In genomic region chr6:122308505-122309393, GRCm38 (mm10) we compare ENCODE assay signal across 8 mouse cellular contexts. TPM values are rescaled to one million over a fixed set of nuclear protein-coding genes. Genes with fewer than 3 reads are reported as not detected.
A peak's percentile ranks its signal among the peaks of the same experiment; 100 is the strongest.
DNase-seq lines count a peak whose midpoint lies in the region; ATAC-seq and TF ChIP-seq lines count a peak whose summit lies in the region.

M6pr (plus strand) TSS chr6:122308720.

- H3K9ac ChIP-seq in embryonic facial prominence, embryonic 15.5 days: peak within 1 kb of the TSS; percentile 71
- peak within 1 kb of the TSS; percentile 80 for H3K9ac ChIP-seq in limb, embryonic 14.5 days (ENCODE audit: low read depth, low read length, severe bottlenecking)
- peak within 1 kb of the TSS; percentile 68 for H3K9ac ChIP-seq in midbrain, postnatal 0 days (replicated peaks; ENCODE audit: low read length, poor library complexity, severe bottlenecking)

- WGBS in bone marrow, adult 2 months: under 1% methylated on average over 49 of the region's 49 CpGs
- WGBS in embryonic facial prominence, embryonic 15.5 days: under 1% methylated on average over 49 of the region's 49 CpGs
- under 1% methylated on average over 49 of the region's 49 CpGs for WGBS in limb, embryonic 14.5 days
- WGBS in midbrain, postnatal 0 days: under 1% methylated on average over 49 of the region's 49 CpGs

- no peaks in the 10 kb centered on the region for H3K27me3 ChIP-seq in embryonic facial prominence, embryonic 15.5 days
- no peaks in the 10 kb centered on the region for H3K27me3 ChIP-seq in limb, embryonic 14.5 days (ENCODE audit: control insufficient read depth, insufficient read depth, low read length)
- no peaks in the 10 kb centered on the region for H3K27me3 ChIP-seq in midbrain, postnatal 0 days (ENCODE audit: insufficient read depth, low read length)

- peak within 1 kb of the TSS; percentile 75 for H3K27ac ChIP-seq in bone marrow, adult 2 months (ENCODE audit: control insufficient read depth, insufficient read depth, low read depth, low read length, poor library complexity)
- peak within 1 kb of the TSS; percentile 84 for H3K27ac ChIP-seq in embryonic facial prominence, embryonic 15.5 days (replicated peaks)
- peak within 1 kb of the TSS; percentile 80 for H3K27ac ChIP-seq in limb, embryonic 14.5 days (replicated peaks; ENCODE audit: low read depth, low read length)
- H3K27ac ChIP-seq in midbrain, postnatal 0 days (ENCODE audit: low read depth, low read length): peak within 1 kb of the TSS; percentile 52; the same call in 1 of the 2 replicates

- peak; percentile 99 for DNase-seq in 416B (ENCODE audit: low read depth)
- peak; percentile 97 for DNase-seq in heart, adult 8-10 months (ENCODE audit: low spot score)
- DNase-seq in kidney, adult 9 months: peak; percentile 100
- DNase-seq in limb, embryonic 14.5 days (ENCODE audit: low spot score): peak; percentile 97
- DNase-seq in midbrain, postnatal 0 days (ENCODE audit: low spot score): peak; percentile 99
- DNase-seq in spleen, postnatal 14 days (ENCODE audit: low spot score in 2 of 2): peak; percentile 71 to 82

- peak within 1 kb of the TSS; percentile 76 for H3K4me3 ChIP-seq in bone marrow, adult 2 months (replicated peaks; ENCODE audit: control insufficient read depth, low read depth, low read length)
- H3K4me3 ChIP-seq in embryonic facial prominence, embryonic 15.5 days (replicated peaks): peak within 1 kb of the TSS; percentile 91
- H3K4me3 ChIP-seq in limb, embryonic 14.5 days (replicated peaks; ENCODE audit: low read length): peak within 1 kb of the TSS; percentile 83
- peak within 1 kb of the TSS; percentile 74 for H3K4me3 ChIP-seq in midbrain, postnatal 0 days (ENCODE audit: low read depth, low read length)

- TF ChIP-seq CTCF in bone marrow, adult 2 months (IDR thresholded peaks at IDR 0.05; ENCODE audit: control insufficient read depth, insufficient read depth, low read length): peak; percentile 87
- peak; percentile 94 for TF ChIP-seq CTCF in midbrain, postnatal 0 days (IDR thresholded peaks at IDR 0.05)

- H3K4me1 ChIP-seq in bone marrow, adult 2 months (ENCODE audit: control insufficient read depth, insufficient read depth, low read length): no peaks in the 10 kb centered on the region
- H3K4me1 ChIP-seq in embryonic facial prominence, embryonic 15.5 days: peaks cover 19% of the 10 kb centered on the region
- peaks cover 15% of the 10 kb centered on the region for H3K4me1 ChIP-seq in limb, embryonic 14.5 days (ENCODE audit: control insufficient read depth, insufficient read depth, low read length)
- H3K4me1 ChIP-seq in midbrain, postnatal 0 days (ENCODE audit: insufficient read depth, low read length): peaks cover 11% of the 10 kb centered on the region; the same call in 1 of the 2 replicates

- H3K36me3 ChIP-seq in embryonic facial prominence, embryonic 15.5 days: peaks cover 17% of the 10 kb centered on the region
- peaks cover 13% of the 10 kb centered on the region for H3K36me3 ChIP-seq in limb, embryonic 14.5 days (ENCODE audit: control insufficient read depth, insufficient read depth, low read length)
- H3K36me3 ChIP-seq in midbrain, postnatal 0 days (ENCODE audit: insufficient read depth, low read length): peaks cover 7% of the 10 kb centered on the region

- no peaks in the 10 kb centered on the region for H3K9me3 ChIP-seq in embryonic facial prominence, embryonic 15.5 days (replicated peaks)
- no peaks in the 10 kb centered on the region for H3K9me3 ChIP-seq in limb, embryonic 14.5 days (ENCODE audit: control insufficient read depth, low read length)
- no peaks in the 10 kb centered on the region for H3K9me3 ChIP-seq in midbrain, postnatal 0 days (ENCODE audit: low read length)

- TF ChIP-seq POLR2A in bone marrow, adult 2 months (IDR thresholded peaks at IDR 0.05; ENCODE audit: borderline replicate concordance, control insufficient read depth, low read depth, low read length): peak; percentile 63; the same call in 1 of the 2 replicates
- peak; percentile 59; the same call in 1 of the 2 replicates for TF ChIP-seq POLR2A in limb, embryonic 14.5 days (IDR thresholded peaks at IDR 0.05; ENCODE audit: borderline replicate concordance, extremely low read depth, insufficient read depth, insufficient read length)

- peak within 1 kb of the TSS; percentile 75 for H3K4me2 ChIP-seq in embryonic facial prominence, embryonic 15.5 days (replicated peaks)
- peak within 1 kb of the TSS; percentile 70 for H3K4me2 ChIP-seq in limb, embryonic 14.5 days (replicated peaks; ENCODE audit: low read depth, low read length, severe bottlenecking)
- H3K4me2 ChIP-seq in midbrain, postnatal 0 days (ENCODE audit: low read depth, low read length, poor library complexity, severe bottlenecking): peak within 1 kb of the TSS; percentile 77

- ATAC-seq in embryonic facial prominence, embryonic 15.5 days (ENCODE audit: insufficient number of reproducible peaks, low FRiP score, low TSS enrichment, low read depth): peak; percentile 99
- ATAC-seq in limb, embryonic 14.5 days (ENCODE audit: low FRiP score, low read depth): peak; percentile 98
- ATAC-seq in midbrain, postnatal 0 days (ENCODE audit: low FRiP score): peak; percentile 99

RNA-seq across cellular contexts. Expression of gene M6pr, which starts in this region (rescaled TPM):
- 37.2 and 37.7 TPM in 2 replicates for polyA plus RNA-seq in bone marrow, adult 2 months (2011; ENCODE audit: insufficient read depth, insufficient read length, low replicate concordance, missing spikeins)
- polyA plus RNA-seq in embryonic facial prominence, embryonic 15.5 days (2015; fragmentation: Nextera tagmentation; extraction: Ambion mirVana): 88.2 and 94.8 TPM in 2 replicates
- 10 to 100 TPM; 43.1 to 44.9 (median 44.1) TPM for total RNA-seq in heart, adult 8-10 months (2022)
- polyA plus RNA-seq in limb, embryonic 14.5 days (2012; rRNA removed): 58.9 and 62.6 TPM in 2 replicates
- 84.2 and 89.6 TPM in 2 replicates for polyA plus RNA-seq in limb, embryonic 14.5 days (2014; fragmentation: Nextera tagmentation; extraction: Ambion mirVana)
- 47.2 and 51.5 TPM in 2 replicates for total RNA-seq in midbrain, postnatal 0 days (2014; rRNA removed)
- 42.1 and 44.0 TPM in 2 replicates for polyA plus RNA-seq in midbrain, postnatal 0 days (2015; fragmentation: Nextera tagmentation; extraction: Ambion mirVana)

Comparison
In these comparisons a context has a peak if more than half of its experiments do, and no peak if none do; other contexts are left out.
1. Peak in every context shown above with its lines: DNase-seq, ATAC-seq, H3K4me3 ChIP-seq and H3K27ac ChIP-seq.